Mouse (Mus musculus) E14TG2a.4 (cell line): ENCODE measurements around the gene Gm45062.

Experiments
- H3K27me3 ChIP-seq: 2 replicates; pipeline ENCODE4 v1.6.1; 2014; ENCODE audit warnings: low read length, control low read depth; ENCODE audit not compliant: insufficient read depth
- H3K36me3 ChIP-seq: 2 replicates; pipeline ENCODE4 v1.6.1; 2014; ENCODE audit warnings: low read length, control low read depth; ENCODE audit not compliant: insufficient read depth
- H3K4me1 ChIP-seq: replicated peaks from 2 replicates; pipeline ENCODE4 v1.6.1; 2014; ENCODE audit warnings: low read depth, low read length, control low read depth
- H3K4me3 ChIP-seq: replicated peaks from 2 replicates; pipeline ENCODE4 v1.5.1; 2014; ENCODE audit warnings: mild to moderate bottlenecking, low read length
- H3K9me3 ChIP-seq: 2 replicates; pipeline ENCODE4 v1.6.1; 2014; ENCODE audit warnings: low read length, control low read depth
- CTCF ChIP-seq: conservative IDR thresholded peaks from 2 replicates; pipeline ENCODE4 v1.5.1; 2014; ENCODE audit warnings: low read length
- NANOG ChIP-seq: IDR thresholded peaks from 2 replicates; pipeline ENCODE4 v1.6.1; 2014; ENCODE audit warnings: borderline replicate concordance, low read length, mixed read lengths
- POU5F1 ChIP-seq: IDR thresholded peaks from 2 replicates; pipeline ENCODE4 v1.6.1; 2014; ENCODE audit warnings: low read length, borderline replicate concordance

Gene Gm45062

GRCm38 (mm10) chr6:8408332-8408731 lies 149.1 kb downstream of the Gm45062 start:
- Histone ChIP-seq H3K4me1 (no peaks in the 10 kb centered on the region), H3K9me3 (no peaks in the 10 kb centered on the region), H3K27me3 (no peaks in the 10 kb centered on the region; the same call in 1 of the 2 replicates), H3K4me3 (no peak overlapping the region), H3K36me3 (no peaks in the 10 kb centered on the region)
- TF ChIP-seq NANOG (no peak), POU5F1 (no peak), CTCF (no peak)

GRCm38 (mm10) chr6:8409865-8410264 lies 150.6 kb downstream of the Gm45062 start:
- TF ChIP-seq POU5F1 (no peak), CTCF (no peak), NANOG (no peak)
- H3K27me3 ChIP-seq, result no peaks in the 10 kb centered on the region; the same call in 1 of the 2 replicates
- H3K4me1 ChIP-seq, result no peaks in the 10 kb centered on the region

GRCm38 (mm10) chr6:8412845-8413598 lies 153.8 kb downstream of the Gm45062 start:
- Histone ChIP-seq H3K4me1 (no peaks in the 10 kb centered on the region), H3K9me3 (no peaks in the 10 kb centered on the region), H3K36me3 (no peaks in the 10 kb centered on the region), H3K4me3 (no peak overlapping the region), H3K27me3 (no peaks in the 10 kb centered on the region; the same call in 1 of the 2 replicates)
- TF ChIP-seq POU5F1 (no peak), NANOG (no peak), CTCF (no peak)

More at GRCm38 (mm10) chr6:8409865-8410264, 150.6 kb downstream of the Gm45062 start:
- Histone ChIP-seq H3K36me3 (no peaks in the 10 kb centered on the region), H3K4me3 (no peak overlapping the region), H3K9me3 (no peaks in the 10 kb centered on the region)

DNA sequence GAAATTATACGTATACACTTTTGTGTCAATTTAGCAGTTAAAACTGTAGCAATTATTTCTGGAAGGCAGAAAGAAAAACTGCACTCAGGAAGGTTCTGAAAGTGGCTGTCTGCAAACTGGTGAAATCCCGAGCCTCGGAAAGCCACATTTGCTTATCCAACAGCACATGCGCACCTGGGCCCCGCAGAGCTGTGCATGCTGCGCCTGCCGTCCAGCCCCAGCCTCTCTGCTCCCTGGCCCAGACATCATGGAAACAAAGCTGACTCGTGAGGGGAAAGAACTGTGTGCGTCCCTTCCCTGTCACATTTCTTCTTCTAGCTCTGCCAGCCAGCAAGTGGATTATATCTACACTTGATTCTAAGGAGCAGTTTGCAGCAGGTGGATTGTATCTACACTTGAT lies 154.8 kb downstream of the Gm45062 start:
- no peaks in the 10 kb centered on the region for H3K9me3 ChIP-seq
- H3K4me1 ChIP-seq, result no peaks in the 10 kb centered on the region
- no peaks in the 10 kb centered on the region for H3K36me3 ChIP-seq
- no peaks in the 10 kb centered on the region; the same call in 1 of the 2 replicates for H3K27me3 ChIP-seq
- 0 out of 2 replicates have a peak overlapping the region, but pooled peaks have one; percentile 35 for H3K4me3 ChIP-seq
- TF ChIP-seq NANOG, result no peak
- no peak for TF ChIP-seq POU5F1
- TF ChIP-seq CTCF, result no peak

DNA sequence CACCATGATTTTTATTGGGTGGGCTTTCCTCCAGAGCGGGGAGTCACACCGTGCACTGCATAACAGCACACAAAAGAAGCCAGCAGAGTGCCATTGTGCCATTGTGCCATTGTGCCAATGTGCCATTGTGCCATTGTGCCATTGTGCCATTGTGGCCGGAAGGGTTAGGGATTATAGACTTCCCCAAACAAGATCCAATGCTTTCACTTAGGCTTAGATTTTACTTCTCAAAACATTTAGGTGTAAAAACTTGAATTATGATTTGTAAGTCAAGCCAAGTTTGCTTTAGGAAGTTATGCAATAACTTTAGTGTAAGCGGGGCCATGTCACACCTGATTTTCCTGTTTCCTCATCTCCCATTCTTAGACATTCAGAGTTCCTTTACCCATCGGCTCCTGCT lies 156.6 kb downstream of the Gm45062 start:
- no peak for TF ChIP-seq POU5F1
- no peak for TF ChIP-seq NANOG
- TF ChIP-seq CTCF, result no peak
- H3K4me3 ChIP-seq, result no peak overlapping the region
- H3K4me1 ChIP-seq, result no peaks in the 10 kb centered on the region
- H3K27me3 ChIP-seq, result no peaks in the 10 kb centered on the region; the same call in 1 of the 2 replicates
- H3K9me3 ChIP-seq, result no peaks in the 10 kb centered on the region
- H3K36me3 ChIP-seq, result no peaks in the 10 kb centered on the region

DNA sequence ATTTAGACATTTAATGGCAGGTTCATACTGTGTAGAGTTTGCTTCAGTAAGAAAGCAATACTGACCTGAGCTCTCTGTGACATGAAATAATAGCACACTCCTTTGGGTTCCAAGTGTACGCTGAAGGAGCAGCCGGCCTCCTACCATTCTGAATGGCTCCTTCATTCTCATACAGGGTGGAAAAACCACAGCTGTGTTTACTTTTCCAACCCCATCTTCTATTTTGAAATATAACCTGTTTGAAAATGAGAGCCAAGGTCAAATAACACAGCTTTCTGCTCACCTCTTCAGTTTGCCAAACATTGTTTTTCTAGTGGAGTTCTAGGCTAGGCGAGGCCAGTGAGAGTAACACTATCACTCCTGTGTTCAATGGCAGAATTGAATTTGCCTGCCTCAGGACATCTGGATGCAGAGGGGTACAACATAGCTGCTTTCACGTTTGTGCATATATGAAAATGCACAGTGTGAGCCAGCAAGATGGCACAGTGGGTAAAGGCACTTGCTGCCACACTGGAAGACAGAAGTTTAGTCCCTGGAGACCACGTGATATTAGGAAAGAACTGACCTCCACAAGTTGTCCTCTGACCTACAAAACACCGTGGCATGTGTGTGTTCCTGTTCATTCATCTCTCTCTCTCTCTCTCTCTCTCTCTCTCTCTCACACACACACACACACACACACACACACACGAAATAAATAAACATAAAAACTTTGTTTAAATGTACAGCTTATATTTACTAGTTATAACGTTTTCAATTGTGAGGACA lies 157.7 kb downstream of the Gm45062 start:
- H3K4me1 ChIP-seq, result no peaks in the 10 kb centered on the region
- H3K4me3 ChIP-seq, result no peak overlapping the region
- no peak for TF ChIP-seq CTCF
- no peak for TF ChIP-seq NANOG
- no peak for TF ChIP-seq POU5F1
- H3K9me3 ChIP-seq, result no peaks in the 10 kb centered on the region
- H3K27me3 ChIP-seq, result no peaks in the 10 kb centered on the region; the same call in 1 of the 2 replicates
- no peaks in the 10 kb centered on the region for H3K36me3 ChIP-seq

GRCm38 (mm10) chr6:8419485-8420186 lies 160.4 kb downstream of the Gm45062 start:
- Histone ChIP-seq H3K4me3 (no peak overlapping the region), H3K36me3 (no peaks in the 10 kb centered on the region), H3K27me3 (no peaks in the 10 kb centered on the region), H3K4me1 (no peaks in the 10 kb centered on the region), H3K9me3 (no peaks in the 10 kb centered on the region)
- TF ChIP-seq CTCF, result no peak
- no peak for TF ChIP-seq NANOG
- no peak for TF ChIP-seq POU5F1

GRCm38 (mm10) chr6:8420187-8420503 lies 160.9 kb downstream of the Gm45062 start:
- Histone ChIP-seq H3K4me3 (no peak overlapping the region), H3K36me3 (no peaks in the 10 kb centered on the region), H3K4me1 (no peaks in the 10 kb centered on the region), H3K9me3 (no peaks in the 10 kb centered on the region), H3K27me3 (no peaks in the 10 kb centered on the region)
- TF ChIP-seq NANOG (no peak), CTCF (no peak)
